Mouse (Mus musculus) adrenal gland, postnatal 25 days (tissue): ENCODE results near the gene Rtkn2. TPM values are rescaled to one million over a fixed set of nuclear protein-coding genes. Genes with fewer than 3 reads are reported as not detected.

Experiments
- DNase-seq: peaks from one replicate; pipeline ENCODE4 v3.0.0; 2021; ENCODE audit warnings: mixed read lengths
- total RNA-seq: library from RNA; stranded (reverse); gene quantifications from 2 replicates; pipeline ENCODE4 v1.2.3, GENCODE M21; 2021

Rtkn2 gene
- total RNA-seq, 1 experiment from 2014 or later, result 0.61 TPM

- no peak for DNase-seq
Measured at GRCm38 (mm10) chr10:68104881-68105781, 125.8 kb downstream of the Rtkn2 start.

GRCm38 (mm10) chr10:68106351-68106950 lies 127.1 kb downstream of the Rtkn2 start:
- no peak for DNase-seq

- no peak for DNase-seq
Measured at GRCm38 (mm10) chr10:68107716-68108115, 128.3 kb downstream of the Rtkn2 start.

Other genes starting within 250 kb of the Rtkn2 start
- 2.0 and 2.1 TPM in 2 replicates for gene Zfp365, start 66.9 kb upstream of the Rtkn2 start, total RNA-seq